Mouse (Mus musculus): Measurements from ENCODE around the gene Wfikkn2. TPM values are rescaled to one million over a fixed set of nuclear protein-coding genes. Genes with fewer than 3 reads are reported as not detected.

Wfikkn2 gene
- total RNA-seq, 2 experiments from 2014 or later = 2.0 TPM

- no peak for DNase-seq
These were observed 56.2 kb downstream of the Wfikkn2 start for GRCm38 (mm10) chr11:94189579-94189978.

Other genes with a start within 250 kb of the Wfikkn2 start
- gene Spag9, start 249.9 kb downstream of the Wfikkn2 start, total RNA-seq (2021) = 100 to 1,000 TPM; 139 to 146 TPM
- 10 to 100 TPM; 62.2 to 69.9 TPM for gene Tob1, start 34.6 kb downstream of the Wfikkn2 start, total RNA-seq (2021)
- gene Gm21885, start 35.9 kb upstream of the Wfikkn2 start, total RNA-seq (2021) = not detected
- 10 to 100 TPM; 47.8 to 50.4 TPM for gene Luc7l3, start 76.0 kb upstream of the Wfikkn2 start, total RNA-seq (2021)
- 100 to 1,000 TPM; 178 to 183 TPM for gene Ankrd40, start 82.0 kb upstream of the Wfikkn2 start, total RNA-seq (2021)
- gene Abcc3, start 147.0 kb upstream of the Wfikkn2 start, total RNA-seq (2021) = 1 to 10 TPM; 1.6 to 1.8 TPM
- gene Cacna1g, start 228.2 kb upstream of the Wfikkn2 start, total RNA-seq (2021) = 10 to 100 TPM; 48.7 to 52.8 TPM
- gene Spata20, start 240.2 kb upstream of the Wfikkn2 start, total RNA-seq (2021) = 1 to 10 TPM in 1 of 2 experiments, under 1 TPM in 1; 0.61 to 1.5 TPM